Mouse (Mus musculus) forebrain, embryonic 14.5 days (tissue): ENCODE data around the gene Slc25a11. TPM values are rescaled to one million over a fixed set of nuclear protein-coding genes. Genes with fewer than 3 reads are reported as not detected.

Experiments used
- ATAC-seq: fragments of 200-750 bp; cut with Nextera tagmentation; 2 replicates; pipeline ENCODE4 v1.8.0; 2017; ENCODE audit warnings: mild to moderate bottlenecking, moderate library complexity
- DNase-seq: peaks from one replicate; pipeline ENCODE4 v3.0.0-alpha.2; 2015; ENCODE audit warnings: low spot score
- H3K27ac ChIP-seq: fragments of 300-500 bp; sonication (generic); 2 replicates; pipeline ENCODE4 v1.5.1; 2014; ENCODE audit warnings: low read depth, mild to moderate bottlenecking, control low read depth, low read length, moderate library complexity
- H3K27me3 ChIP-seq: fragments of 300-500 bp; sonication (generic); replicated peaks from 2 replicates; pipeline ENCODE4 v1.6.1; 2014; ENCODE audit warnings: low read length, control low read depth, mixed read lengths; ENCODE audit not compliant: control insufficient read depth, insufficient read depth
- H3K36me3 ChIP-seq: fragments of 300-500 bp; sonication (generic); 2 replicates; pipeline ENCODE4 v1.6.1; 2014; ENCODE audit warnings: low read length, control low read depth; ENCODE audit not compliant: control insufficient read depth, insufficient read depth
- H3K4me1 ChIP-seq: fragments of 300-500 bp; sonication (generic); 2 replicates; pipeline ENCODE4 v1.6.1; 2014; ENCODE audit warnings: antibody characterized with exemption, low read length, control low read depth; ENCODE audit not compliant: control insufficient read depth, insufficient read depth
- H3K4me2 ChIP-seq: fragments of 300-500 bp; sonication (generic); 2 replicates; pipeline ENCODE4 v1.6.1; 2014; ENCODE audit warnings: mild to moderate bottlenecking, control low read depth, low read length
- H3K4me3 ChIP-seq: fragments of 300-500 bp; sonication (generic); 2 replicates; pipeline ENCODE4 v1.5.1; 2014; ENCODE audit warnings: low read depth, low read length, control low read depth
- H3K9ac ChIP-seq: fragments of 300-500 bp; sonication (generic); 2 replicates; pipeline ENCODE4 v1.6.1; 2014; ENCODE audit warnings: mild to moderate bottlenecking, low read length, control low read depth, moderate library complexity
- H3K9me3 ChIP-seq: fragments of 300-500 bp; sonication (generic); replicated peaks from 2 replicates; pipeline ENCODE4 v1.6.1; 2016; ENCODE audit warnings: low read length, control low read depth, mixed read lengths; ENCODE audit not compliant: control insufficient read depth
- WGBS: fragments of 180-500 bp; shearing (Covaris S2); extraction: QIAGEN DNeasy Blood & Tissue Kit; methylation state at CpG from one replicate; pipeline ENCODE4 v1.1.7; 2014; 5-methylcytosine and 5-hydroxymethylcytosine counted together
- polyA plus RNA-seq: library from polyadenylated mRNA; unstranded; fragments of >200 nt; fragmentation: Nextera tagmentation; extraction: Ambion mirVana; gene quantifications from 2 replicates; pipeline ENCODE4 v1.2.1, GENCODE M21; 2014

Gene Slc25a11
- polyA plus RNA-seq, 1 experiment from 2014 or later: 190 TPM

GRCm38 (mm10) chr11:70625473-70625872 is 21.8 kb downstream of the Slc25a11 start:
- no peaks in the 10 kb centered on the region for H3K4me1 ChIP-seq
- no peaks in the 10 kb centered on the region for H3K36me3 ChIP-seq
- H3K9me3 ChIP-seq: no peaks in the 10 kb centered on the region
- peak; percentile 64 for DNase-seq
- WGBS: 47% methylated on average over 4 of the region's 4 CpGs
- no peak overlapping the region for H3K9ac ChIP-seq
- no peak for ATAC-seq
- H3K27me3 ChIP-seq: no peaks in the 10 kb centered on the region
- H3K4me3 ChIP-seq: no peak overlapping the region
- no peak overlapping the region for H3K27ac ChIP-seq
- H3K4me2 ChIP-seq: no peak overlapping the region

GRCm38 (mm10) chr11:70623053-70623742 is 24.1 kb downstream of the Slc25a11 start:
- no peaks in the 10 kb centered on the region for H3K36me3 ChIP-seq
- DNase-seq (no peak), ATAC-seq (no peak)
- H3K9ac ChIP-seq: no peak overlapping the region
- H3K27me3 ChIP-seq: no peaks in the 10 kb centered on the region
- no peak overlapping the region for H3K4me2 ChIP-seq
- WGBS: 84% methylated on average over 10 of the region's 10 CpGs
- H3K27ac ChIP-seq: no peak overlapping the region
- H3K9me3 ChIP-seq: no peaks in the 10 kb centered on the region
- H3K4me3 ChIP-seq: no peak overlapping the region
- no peaks in the 10 kb centered on the region for H3K4me1 ChIP-seq

DNA sequence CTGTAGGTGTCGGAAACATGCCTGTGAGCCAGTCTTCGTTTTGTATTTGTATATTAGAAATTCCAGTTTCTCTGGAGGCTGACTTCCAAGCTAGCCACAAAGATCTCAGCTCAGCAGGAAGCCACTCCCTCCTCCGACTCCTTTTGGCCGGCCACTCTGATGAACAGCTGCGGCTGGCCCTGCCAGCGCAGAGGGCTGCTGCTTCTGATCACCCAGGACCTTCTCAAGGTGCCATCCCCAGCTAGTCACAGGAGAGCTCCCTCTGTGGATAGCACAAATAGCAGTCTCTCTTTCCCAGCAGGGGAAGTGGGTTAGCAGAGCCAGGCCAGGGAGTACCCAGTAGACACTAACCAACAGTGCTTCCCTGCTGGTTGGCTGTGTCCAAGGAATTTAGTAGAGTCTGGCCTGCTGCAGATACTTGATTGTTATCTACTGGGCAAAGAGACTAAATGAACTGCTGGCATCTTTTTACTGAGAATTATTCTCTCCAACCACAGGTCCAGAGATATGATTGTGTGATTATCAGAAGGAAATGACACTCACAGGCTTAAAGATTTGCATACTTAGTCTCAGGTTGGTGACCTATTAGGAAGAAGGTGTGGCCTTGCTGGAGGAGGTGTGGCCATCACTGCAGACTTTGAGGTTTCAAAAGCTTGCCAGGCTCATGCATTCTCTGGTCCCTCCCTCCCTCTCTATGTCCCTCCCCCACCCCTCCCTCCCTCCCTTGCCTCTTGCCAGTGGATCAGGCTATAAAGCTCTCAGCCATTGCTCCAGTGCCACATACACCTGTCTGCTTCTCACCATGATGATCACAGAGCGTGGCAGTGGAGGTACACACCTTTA is 25.1 kb downstream of the Slc25a11 start:
- ATAC-seq (no peak), DNase-seq (no peak)
- H3K9ac ChIP-seq: no peak overlapping the region; the same call in 1 of the 2 replicates
- WGBS: 46% methylated on average over 7 of the region's 7 CpGs
- H3K36me3 ChIP-seq: no peaks in the 10 kb centered on the region
- no peaks in the 10 kb centered on the region for H3K27me3 ChIP-seq
- H3K4me2 ChIP-seq: no peak overlapping the region
- H3K4me3 ChIP-seq: no peak overlapping the region
- H3K4me1 ChIP-seq: no peaks in the 10 kb centered on the region
- H3K27ac ChIP-seq: no peak overlapping the region
- H3K9me3 ChIP-seq: no peaks in the 10 kb centered on the region

DNA sequence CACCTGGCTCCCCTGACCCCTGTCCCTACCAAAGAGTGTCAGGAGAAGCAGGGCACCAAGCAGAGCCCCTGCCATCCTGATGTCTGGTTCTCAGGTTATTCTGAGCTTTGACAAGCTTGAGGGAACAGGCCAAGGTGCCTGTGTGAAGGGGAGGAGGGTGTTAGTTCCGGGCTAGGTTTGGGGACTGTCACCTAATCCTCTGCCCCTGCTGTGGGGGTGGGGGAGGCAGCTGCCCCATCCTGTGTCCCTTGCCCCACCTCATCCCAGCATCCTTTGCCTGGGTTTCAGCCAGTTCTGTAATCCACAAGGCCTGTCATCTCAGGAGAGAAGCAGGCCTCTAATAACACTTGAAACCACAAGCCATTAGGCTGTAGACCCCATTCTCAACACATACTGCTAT is 28.2 kb downstream of the Slc25a11 start, which contains the start of gene Chrne:
Gene Chrne (minus strand): TSS at position 116 of the 400 bp plus-strand sequence.
- DNase-seq (no peak), ATAC-seq (no peak)
- no peaks in the 10 kb centered on the region for H3K9me3 ChIP-seq
- 0 out of 2 replicates have a peak, but pooled peaks cover 6% of the 10 kb centered on the region for H3K4me1 ChIP-seq
- no peak within 1 kb of the TSS for H3K4me3 ChIP-seq
- no peaks in the 10 kb centered on the region for H3K27me3 ChIP-seq
- no peaks in the 10 kb centered on the region for H3K36me3 ChIP-seq
- H3K4me2 ChIP-seq: no peak within 1 kb of the TSS
- no peak within 1 kb of the TSS for H3K9ac ChIP-seq
- H3K27ac ChIP-seq: no peak within 1 kb of the TSS
- WGBS: 72% methylated on average over 1 of the region's 1 CpGs

- peaks cover 26% of the 10 kb centered on the region for H3K36me3 ChIP-seq
- DNase-seq (peak; percentile 4), ATAC-seq (no peak)
- H3K9ac ChIP-seq: peak within 1 kb of the TSS; percentile 35; the same call in 1 of the 2 replicates
- peak within 1 kb of the TSS; percentile 50 for H3K4me2 ChIP-seq
- 0 out of 2 replicates have a peak, but pooled peaks cover 6% of the 10 kb centered on the region for H3K4me1 ChIP-seq
- no peaks in the 10 kb centered on the region for H3K27me3 ChIP-seq
- 16% methylated on average over 21 of the region's 21 CpGs for WGBS
- no peak within 1 kb of the TSS for H3K27ac ChIP-seq
- no peaks in the 10 kb centered on the region for H3K9me3 ChIP-seq
- peak within 1 kb of the TSS; percentile 15 for H3K4me3 ChIP-seq
These were observed 31.7 kb downstream of the Slc25a11 start, which contains the start of gene 4930544D05Rik for GRCm38 (mm10) chr11:70615516-70616093. Gene 4930544D05Rik, plus strand, starts transcription at chr11:70615848.

GRCm38 (mm10) chr11:70615074-70615473 is 32.2 kb downstream of the Slc25a11 start:
- peak overlapping the region; percentile 15 for H3K4me3 ChIP-seq
- peak overlapping the region; percentile 35; the same call in 1 of the 2 replicates for H3K9ac ChIP-seq
- H3K4me1 ChIP-seq: 0 out of 2 replicates have a peak, but pooled peaks cover 6% of the 10 kb centered on the region
- peak; percentile 32 for DNase-seq
- H3K9me3 ChIP-seq: no peaks in the 10 kb centered on the region
- no peaks in the 10 kb centered on the region for H3K27me3 ChIP-seq
- no peak overlapping the region for H3K27ac ChIP-seq
- WGBS: 3% methylated on average over 17 of the region's 17 CpGs
- ATAC-seq: no peak
- H3K4me2 ChIP-seq: peak overlapping the region; percentile 50
- peaks cover 31% of the 10 kb centered on the region for H3K36me3 ChIP-seq

- no peak overlapping the region for H3K4me3 ChIP-seq
- WGBS: 80% methylated on average over 7 of the region's 7 CpGs
- H3K9me3 ChIP-seq: no peaks in the 10 kb centered on the region
- 0 out of 2 replicates have a peak, but pooled peaks cover 6% of the 10 kb centered on the region for H3K4me1 ChIP-seq
- no peak overlapping the region for H3K4me2 ChIP-seq
- ATAC-seq (no peak), DNase-seq (no peak)
- no peak overlapping the region for H3K27ac ChIP-seq
- H3K27me3 ChIP-seq: no peaks in the 10 kb centered on the region
- H3K36me3 ChIP-seq: peaks cover 57% of the 10 kb centered on the region
- no peak overlapping the region for H3K9ac ChIP-seq
These were observed 34.8 kb downstream of the Slc25a11 start for GRCm38 (mm10) chr11:70612505-70612904.

GRCm38 (mm10) chr11:70610752-70611151 is 36.5 kb downstream of the Slc25a11 start:
- Histone ChIP-seq H3K9me3 (no peaks in the 10 kb centered on the region), H3K36me3 (peaks cover 74% of the 10 kb centered on the region)

More at GRCm38 (mm10) chr11:70610752-70611151, 36.5 kb downstream of the Slc25a11 start:
- WGBS: 89% methylated on average over 4 of the region's 4 CpGs
- Histone ChIP-seq H3K4me1 (0 out of 2 replicates have a peak, but pooled peaks cover 6% of the 10 kb centered on the region), H3K4me2 (no peak overlapping the region), H3K9ac (no peak overlapping the region), H3K27ac (no peak overlapping the region), H3K27me3 (no peaks in the 10 kb centered on the region), H3K4me3 (no peak overlapping the region)
- no peak for ATAC-seq
- no peak for DNase-seq
